Mouse (Mus musculus): ENCODE measurements around the gene Slc25a48. TPM values are rescaled to one million over a fixed set of nuclear protein-coding genes. Genes with fewer than 3 reads are reported as not detected.
A peak's percentile ranks its signal among the peaks of the same experiment; 100 is the strongest.

Slc25a48 gene
- total RNA-seq, 1 experiment from 2014 or later: 4.6 TPM

GRCm38 (mm10) chr13:56449239-56450030, 11.3 kb downstream of the Slc25a48 start:
- peak; percentile 56 for DNase-seq

- no peak for DNase-seq
Observed at GRCm38 (mm10) chr13:56450035-56450434, 11.9 kb downstream of the Slc25a48 start.

GRCm38 (mm10) chr13:56458001-56458400, 19.8 kb downstream of the Slc25a48 start:
- no peak for DNase-seq

GRCm38 (mm10) chr13:56461460-56461859, 23.3 kb downstream of the Slc25a48 start:
- no peak for DNase-seq

GRCm38 (mm10) chr13:56462791-56463190, 24.6 kb downstream of the Slc25a48 start:
- DNase-seq: no peak

- no peak for DNase-seq
Observed at GRCm38 (mm10) chr13:56463261-56463660, 25.1 kb downstream of the Slc25a48 start.

- no peak for DNase-seq
Observed at GRCm38 (mm10) chr13:56463750-56464149, 25.6 kb downstream of the Slc25a48 start.

- no peak for DNase-seq
Observed at GRCm38 (mm10) chr13:56467786-56468185, 29.6 kb downstream of the Slc25a48 start.

GRCm38 (mm10) chr13:56468536-56468935, 30.4 kb downstream of the Slc25a48 start:
- DNase-seq: no peak

GRCm38 (mm10) chr13:56471211-56471610, 33.1 kb downstream of the Slc25a48 start:
- DNase-seq: no peak

- peak; percentile 59 for DNase-seq
Observed at GRCm38 (mm10) chr13:56471951-56472350, 33.8 kb downstream of the Slc25a48 start.

GRCm38 (mm10) chr13:56472661-56473060, 34.5 kb downstream of the Slc25a48 start:
- DNase-seq: no peak

- peak; percentile 66 for DNase-seq
Observed at GRCm38 (mm10) chr13:56475363-56475762, 37.2 kb downstream of the Slc25a48 start.

GRCm38 (mm10) chr13:56476790-56477189, 38.6 kb downstream of the Slc25a48 start:
- peak; percentile 24 for DNase-seq

GRCm38 (mm10) chr13:56477271-56477670, 39.1 kb downstream of the Slc25a48 start:
- no peak for DNase-seq

- DNase-seq: peak; percentile 50
Observed at GRCm38 (mm10) chr13:56478027-56478426, 39.9 kb downstream of the Slc25a48 start.

- no peak for DNase-seq
Observed at GRCm38 (mm10) chr13:56482146-56482545, 44.0 kb downstream of the Slc25a48 start, which contains the start of gene Il9. TSS of gene Il9 (minus strand) at chr13:56482246.

GRCm38 (mm10) chr13:56488012-56488411, 49.9 kb downstream of the Slc25a48 start:
- DNase-seq: peak; percentile 20

- DNase-seq: peak; percentile 46
Observed at GRCm38 (mm10) chr13:56494440-56494839, 56.3 kb downstream of the Slc25a48 start.

- no peak for DNase-seq
Observed at GRCm38 (mm10) chr13:56500132-56500531, 62.0 kb downstream of the Slc25a48 start.

GRCm38 (mm10) chr13:56500636-56501035, 62.5 kb downstream of the Slc25a48 start:
- no peak for DNase-seq

GRCm38 (mm10) chr13:56501866-56502420, 63.8 kb downstream of the Slc25a48 start:
- DNase-seq: no peak

- no peak for DNase-seq
Observed at GRCm38 (mm10) chr13:56506871-56507496, 68.8 kb downstream of the Slc25a48 start.

Data from adrenal gland, postnatal 14 days (tissue).